Mouse (Mus musculus): ENCODE measurements around the gene Tmem88b.
"Not testable (repeated sequence)": the region's sequence is repeated elsewhere in the genome, so short reads cannot be mapped to it uniquely, and the experiment has no call there.

Gene Tmem88b

DNA sequence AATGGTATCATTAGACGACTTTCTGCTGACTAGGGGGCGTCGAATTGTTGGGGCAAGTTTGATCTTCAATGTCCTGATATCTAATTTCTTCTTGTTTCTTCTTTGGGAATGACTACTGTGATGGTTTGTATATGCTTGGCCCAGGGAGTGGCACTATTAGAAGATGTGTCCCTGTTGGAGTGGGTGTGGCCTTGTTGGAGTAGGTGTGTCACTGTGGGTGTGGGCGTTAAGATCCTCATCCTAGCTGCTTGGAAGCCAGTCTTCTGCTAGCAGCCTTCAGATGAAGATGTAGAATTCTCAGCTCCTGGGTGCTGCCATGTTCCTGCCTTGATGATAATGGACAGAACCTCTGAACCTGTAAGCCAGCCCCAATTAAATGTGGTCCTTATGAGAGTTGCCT, 3.2 kb upstream of the Tmem88b start:
- DNase-seq (ENCODE audit: low read depth, low spot score) = not testable (repeated sequence)

DNA sequence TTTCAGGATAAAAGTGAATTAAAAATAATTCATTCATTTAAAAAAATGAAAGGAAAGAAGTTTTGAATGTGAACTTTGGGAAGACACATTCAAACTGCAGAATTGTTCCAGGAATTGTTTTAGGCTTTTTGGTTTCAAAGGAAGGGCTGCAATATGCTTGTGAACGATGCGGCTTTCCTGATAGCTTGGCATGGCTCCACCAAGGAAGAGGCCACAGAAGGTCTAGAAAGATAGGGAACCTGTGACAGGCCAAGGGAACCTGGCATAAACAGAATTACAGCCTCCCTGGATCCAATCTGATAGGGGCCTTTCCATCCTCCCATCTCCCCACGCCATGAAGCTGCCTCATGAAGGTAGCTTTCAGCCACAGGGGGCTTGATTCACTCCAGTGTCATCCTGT, 2.6 kb upstream of the Tmem88b start:
- no peak for DNase-seq (ENCODE audit: low read depth, low spot score)

DNA sequence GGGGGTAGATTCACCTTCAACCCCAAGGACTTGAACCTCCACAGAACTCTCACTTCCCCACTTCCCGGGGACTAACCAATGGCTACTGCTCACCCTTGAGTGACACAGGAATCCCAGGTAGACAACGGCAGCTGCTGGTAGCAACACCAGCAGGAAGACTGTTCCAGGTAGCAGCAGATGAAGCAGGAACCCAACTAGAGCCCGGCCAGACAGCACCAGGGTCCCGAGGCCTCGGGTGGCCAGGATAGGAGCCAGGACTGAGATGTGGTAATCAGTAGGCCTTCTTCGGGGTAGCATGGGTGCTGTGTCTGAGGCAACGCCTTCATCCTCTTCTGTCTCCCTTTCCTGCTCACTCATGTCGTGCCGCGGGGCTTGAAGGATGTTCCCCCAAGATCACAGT, 428 bp downstream of the Tmem88b start:
- no peak for DNase-seq (ENCODE audit: low read depth, low spot score)

DNA sequence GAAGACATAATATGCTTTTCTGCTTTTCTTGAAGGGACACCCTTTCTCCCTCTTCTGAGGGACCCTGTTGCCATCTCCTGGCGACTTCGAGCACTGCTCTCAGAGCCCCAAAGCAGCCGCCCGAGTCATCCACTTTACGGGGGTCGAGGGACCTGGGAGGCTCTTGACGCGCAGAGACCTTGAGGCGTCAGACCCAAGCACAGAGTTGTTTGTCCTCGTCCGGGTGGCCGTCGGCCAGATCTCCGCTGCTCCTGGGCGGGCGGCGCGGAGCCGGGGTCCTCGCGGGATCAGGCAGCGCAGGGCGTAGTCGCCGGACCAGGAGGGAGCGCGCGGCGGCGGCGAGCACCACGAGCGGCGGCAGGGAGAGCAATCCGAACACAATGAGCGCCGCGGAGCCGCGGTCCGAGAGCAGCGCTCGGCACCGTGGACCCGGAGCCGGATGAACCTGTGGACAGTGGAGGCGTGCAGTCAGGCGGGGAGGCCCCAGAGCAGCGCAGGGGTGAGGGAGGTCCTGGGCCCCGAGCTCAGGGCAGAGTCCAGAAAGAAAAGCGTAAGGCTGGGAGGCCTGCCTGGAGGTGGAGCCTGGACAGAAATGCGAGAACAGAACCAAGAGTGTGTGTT, 1.5 kb downstream of the Tmem88b start:
- peak; percentile 67 for DNase-seq (ENCODE audit: low read depth, low spot score)

DNA sequence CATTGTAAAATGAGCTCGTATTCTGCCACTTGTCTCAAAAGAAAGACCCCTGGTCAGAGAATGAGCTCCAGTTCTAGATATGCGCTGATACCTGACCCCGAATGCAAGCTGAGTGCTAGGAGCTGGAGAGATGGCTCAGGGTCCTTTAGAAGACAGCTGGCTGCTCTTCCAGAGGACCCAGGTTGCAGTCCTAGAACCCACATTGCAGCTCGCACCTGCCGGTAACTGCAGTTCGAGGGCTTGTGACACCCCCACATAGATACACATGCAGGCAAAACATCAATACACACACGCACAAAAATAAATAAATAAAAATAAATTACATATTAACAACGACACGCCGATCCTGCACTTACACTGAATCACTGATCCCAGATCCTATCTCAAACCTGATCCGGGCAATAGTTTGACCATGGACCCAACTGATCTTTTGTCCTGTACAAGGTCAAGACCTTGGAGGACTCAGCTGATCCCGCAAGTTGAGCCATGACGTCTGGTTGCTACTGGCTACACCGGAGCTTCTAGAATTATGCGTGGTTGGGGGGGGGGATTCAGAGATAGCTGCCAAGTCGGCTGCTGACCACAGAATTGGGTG, 2.1 kb downstream of the Tmem88b start:
- no peak for DNase-seq (ENCODE audit: low read depth, low spot score)

DNA sequence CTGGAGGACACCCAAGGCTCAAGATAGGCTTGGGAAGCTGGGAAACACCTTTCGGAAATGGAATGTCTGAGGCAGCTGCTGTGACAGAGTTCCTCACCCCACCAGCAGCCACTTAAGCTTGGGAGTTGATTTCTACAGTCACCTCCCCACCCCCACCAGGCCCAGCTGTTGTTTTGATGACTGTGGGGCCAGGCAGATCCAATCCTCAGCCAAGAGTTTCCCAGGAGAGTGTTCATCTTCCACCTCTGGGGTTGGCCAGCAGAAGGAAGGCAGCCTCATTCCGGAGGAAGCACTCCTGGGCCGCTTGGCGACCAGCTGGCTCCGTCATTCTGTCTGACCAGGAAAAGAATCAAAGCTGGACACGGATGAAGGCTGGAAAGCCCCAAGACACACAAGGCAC, 4.8 kb downstream of the Tmem88b start:
- DNase-seq (ENCODE audit: low read depth, low spot score) = peak; percentile 30

DNA sequence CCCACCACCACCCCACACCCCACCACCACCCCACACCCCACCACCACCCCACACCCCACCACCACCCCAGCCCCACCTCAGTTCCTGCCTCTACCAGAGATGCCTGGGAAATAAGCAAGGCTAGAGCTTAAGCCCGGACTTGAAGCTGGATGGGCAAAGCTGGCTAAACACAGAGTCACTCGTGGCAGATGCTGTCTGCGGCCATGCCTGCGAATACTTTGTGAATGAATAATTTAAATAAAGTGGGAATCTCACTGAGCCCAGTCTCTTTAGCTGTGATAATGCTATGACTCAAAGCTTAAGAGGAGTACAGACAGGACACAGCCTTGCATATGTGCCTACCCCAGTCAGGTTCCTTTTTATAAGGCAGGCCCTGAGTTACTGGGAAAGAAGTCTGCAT, 6.2 kb downstream of the Tmem88b start:
- DNase-seq (ENCODE audit: low read depth, low spot score) = peak; percentile 31

DNA sequence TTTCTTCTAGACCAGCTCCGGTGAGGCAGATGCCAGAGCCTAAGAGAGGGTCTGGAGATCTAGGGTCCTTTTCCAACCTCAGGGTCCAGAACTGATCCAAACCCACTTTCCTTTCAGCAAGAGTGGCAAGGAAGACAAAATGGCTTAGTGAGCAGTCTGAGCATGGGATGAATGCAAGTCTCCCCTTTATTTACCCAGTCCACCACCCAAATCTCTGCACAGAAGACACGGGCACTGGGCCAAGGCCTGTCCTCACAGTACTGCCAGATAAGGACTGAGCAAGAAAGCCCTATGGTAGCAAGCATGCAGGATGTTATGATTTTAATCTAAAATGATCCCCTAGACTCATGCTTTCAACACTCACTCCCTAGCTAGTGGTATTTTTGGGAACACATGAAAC, 7.9 kb downstream of the Tmem88b start:
- DNase-seq (ENCODE audit: low read depth, low spot score) = no peak

DNA sequence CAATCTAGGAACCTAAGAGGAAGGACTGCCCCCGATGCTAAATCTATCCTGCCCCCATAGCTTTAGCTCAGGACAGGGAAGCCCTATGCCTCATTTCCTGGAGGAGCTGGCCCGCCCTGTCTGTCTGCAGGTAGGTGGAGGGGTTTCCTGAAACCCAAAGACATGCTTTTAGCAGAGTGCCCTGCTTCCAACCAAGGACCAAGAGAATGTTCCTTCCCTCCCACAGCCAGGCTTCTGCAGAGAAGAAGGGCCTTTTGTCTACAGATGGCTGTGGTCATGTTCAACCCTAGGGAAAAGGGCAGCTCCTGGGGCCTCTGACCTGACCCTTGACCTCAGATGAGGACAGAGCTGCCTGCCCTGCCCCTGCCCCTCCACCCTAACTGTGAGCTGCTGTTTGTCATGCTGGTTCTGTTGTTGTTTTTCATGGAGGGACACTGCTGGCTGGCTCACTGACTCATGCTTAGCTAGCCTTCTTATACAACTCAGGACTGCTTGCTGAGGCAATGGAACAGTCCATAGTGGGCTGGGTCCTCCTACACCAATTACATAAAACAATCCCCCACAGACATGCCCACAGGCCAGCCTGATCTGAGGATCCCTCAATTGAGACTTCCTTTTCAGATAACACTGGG, 8.9 kb downstream of the Tmem88b start:
- peak; percentile 31 for DNase-seq (ENCODE audit: low read depth, low spot score)

DNA sequence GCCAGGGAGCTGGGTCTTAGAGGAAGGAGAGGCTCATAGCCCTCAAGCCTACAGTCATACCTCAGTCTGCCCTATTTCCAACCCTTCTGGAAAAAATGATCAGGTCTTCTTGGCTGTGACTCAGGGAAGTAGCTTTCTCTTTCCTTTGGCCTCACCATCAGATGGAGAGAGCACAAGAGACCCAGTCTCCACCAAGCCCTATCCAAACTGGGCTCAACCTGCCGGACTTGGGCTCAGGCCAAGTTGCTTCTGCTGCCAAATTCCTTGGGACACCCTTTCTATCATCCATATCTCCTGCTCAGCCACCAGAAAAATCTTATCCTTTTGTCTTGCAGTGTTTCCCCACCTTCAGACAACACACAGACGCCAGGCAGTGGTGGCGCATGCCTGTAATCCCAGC, 9.8 kb downstream of the Tmem88b start:
- DNase-seq (ENCODE audit: low read depth, low spot score) = peak; percentile 42

DNA sequence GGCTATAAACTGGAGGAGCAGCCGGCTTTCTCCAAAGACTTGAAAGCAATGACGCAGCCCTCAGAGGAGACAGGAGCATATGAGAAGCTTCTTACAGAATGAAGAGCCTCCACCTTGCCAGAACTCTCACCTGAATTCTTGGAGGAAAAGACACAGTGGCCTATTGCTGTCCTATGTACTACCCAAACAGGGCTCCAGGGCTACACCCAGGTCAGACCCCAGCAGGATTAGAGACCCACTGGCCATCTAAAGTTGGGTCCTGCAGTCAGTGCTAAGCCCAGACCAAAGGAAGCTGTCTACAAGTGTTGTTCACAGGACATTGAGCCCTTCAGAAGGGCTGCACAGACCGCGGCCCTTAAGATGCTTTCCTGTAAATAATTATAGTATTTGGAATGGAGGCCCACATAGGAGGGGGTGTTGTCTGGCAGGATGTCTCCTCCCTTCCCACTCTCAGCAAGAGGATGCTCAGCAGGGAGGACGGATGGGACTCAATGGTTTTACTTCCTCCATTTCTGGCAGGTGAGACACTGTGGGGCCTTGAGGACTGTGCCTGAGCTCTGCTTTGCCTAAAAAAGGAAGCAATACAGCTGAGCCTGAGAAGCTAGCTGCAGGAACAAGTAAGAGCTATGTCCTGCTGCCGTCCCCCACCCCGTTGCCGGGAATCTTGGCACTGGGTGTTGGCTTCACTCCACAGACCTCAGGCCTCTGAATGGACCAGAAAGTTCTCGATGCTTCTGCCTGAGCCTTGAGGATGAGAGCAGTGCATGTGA, 10.5 kb downstream of the Tmem88b start:
- DNase-seq (ENCODE audit: low read depth, low spot score) = no peak

DNA sequence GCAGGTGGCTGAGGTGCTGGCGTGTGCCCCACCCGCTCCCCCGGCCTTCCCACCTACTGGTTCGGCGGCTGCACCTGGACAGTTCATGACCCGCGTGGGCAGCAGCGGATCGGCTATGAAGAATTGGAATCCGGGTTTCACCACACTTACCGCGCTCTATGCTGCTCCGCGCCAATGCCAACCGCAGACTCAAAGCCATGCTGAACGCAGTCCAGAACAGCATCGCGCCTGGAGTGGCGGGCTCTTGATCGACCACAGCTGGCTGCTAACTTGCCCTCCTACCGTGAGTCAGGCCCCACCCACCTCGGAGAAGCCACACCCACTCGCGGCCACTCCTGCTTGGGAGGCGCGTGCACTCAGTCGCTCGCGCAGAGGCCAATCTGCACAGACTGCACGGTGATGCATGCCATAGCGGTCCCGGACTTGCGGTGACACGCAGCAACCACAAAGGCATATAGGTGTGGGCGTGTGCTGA, 11.4 kb downstream of the Tmem88b start, which contains the start of gene Vwa1:
Gene Vwa1 (minus strand): TSS at position 419 of the 475 bp plus-strand sequence.
- no peak for DNase-seq (ENCODE audit: low read depth, low spot score)

DNA sequence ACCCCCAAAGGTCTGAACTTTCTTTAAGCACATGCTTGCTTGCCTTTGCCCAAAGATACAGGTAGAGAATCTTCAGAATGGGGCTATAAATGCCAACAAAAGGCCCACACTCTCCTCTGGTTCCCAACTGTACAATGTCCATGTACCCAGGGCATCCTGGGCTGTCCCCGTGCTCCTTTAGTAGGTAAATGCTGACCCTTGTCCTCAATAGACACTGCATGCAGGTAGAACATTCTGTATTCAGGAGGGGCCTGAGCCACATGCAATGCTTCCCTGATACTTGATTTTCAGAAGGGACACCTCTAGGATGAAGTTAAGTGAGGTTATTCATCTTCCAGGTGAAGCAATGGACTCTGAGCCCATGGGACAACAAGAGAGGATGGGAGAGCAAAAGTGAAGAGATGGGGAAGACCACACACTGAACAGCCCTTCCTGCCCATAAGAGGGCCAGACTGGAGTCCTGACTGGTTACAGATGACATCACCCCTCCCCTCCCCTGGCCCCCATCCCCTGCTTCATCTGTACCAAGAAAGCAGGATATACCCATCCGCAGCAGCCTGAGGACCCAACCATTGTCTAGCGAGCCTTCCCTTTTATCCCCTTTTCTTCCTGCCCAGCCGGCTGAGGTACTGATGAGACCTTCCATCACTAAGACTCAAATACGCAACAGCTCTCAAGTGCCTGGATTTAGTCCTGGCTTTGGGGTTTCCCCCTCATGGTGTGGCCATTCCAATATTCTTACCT, 12.2 kb downstream of the Tmem88b start:
- no peak for DNase-seq (ENCODE audit: low read depth, low spot score)

DNA sequence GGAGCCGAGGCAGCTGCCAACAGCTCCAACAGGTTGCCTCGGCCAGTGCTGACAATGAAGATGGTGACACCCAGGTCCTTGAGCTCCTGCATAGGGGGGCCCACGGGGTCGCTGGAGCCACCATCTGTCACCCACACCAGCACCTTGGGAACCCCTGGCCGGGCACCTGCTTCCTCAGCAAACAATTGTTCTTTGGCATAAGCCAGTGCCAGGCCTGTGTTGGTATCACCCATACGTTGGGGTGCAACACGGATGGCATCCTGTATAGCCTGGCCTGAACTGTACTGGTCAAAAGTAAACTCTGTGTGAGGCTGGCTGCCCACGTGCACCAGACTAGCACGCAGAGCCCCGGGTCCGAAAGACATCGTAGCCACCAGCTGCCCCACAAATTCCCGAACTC, 12.9 kb downstream of the Tmem88b start:
- no peak for DNase-seq (ENCODE audit: low read depth, low spot score)

DNA sequence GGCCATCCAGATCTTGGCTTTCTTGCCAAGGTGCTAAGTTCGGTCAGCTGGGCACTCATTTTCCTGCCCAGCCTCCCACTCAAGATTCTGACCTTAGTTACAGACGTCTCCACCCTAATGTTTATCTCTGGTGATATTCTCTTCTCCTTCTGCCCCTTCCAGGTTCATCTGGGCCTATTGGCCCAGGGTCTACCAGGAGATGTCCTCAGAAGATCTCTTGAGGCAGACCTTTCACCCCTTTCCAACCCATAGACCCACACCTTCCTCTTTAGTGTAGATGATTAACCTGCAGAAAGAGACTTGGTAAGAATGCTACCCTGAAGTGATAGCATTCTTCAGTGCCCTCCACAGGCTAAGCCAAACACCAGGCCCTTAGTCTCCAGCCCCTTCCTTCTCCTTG, 14.0 kb downstream of the Tmem88b start:
- no peak for DNase-seq (ENCODE audit: low read depth, low spot score)

DNA sequence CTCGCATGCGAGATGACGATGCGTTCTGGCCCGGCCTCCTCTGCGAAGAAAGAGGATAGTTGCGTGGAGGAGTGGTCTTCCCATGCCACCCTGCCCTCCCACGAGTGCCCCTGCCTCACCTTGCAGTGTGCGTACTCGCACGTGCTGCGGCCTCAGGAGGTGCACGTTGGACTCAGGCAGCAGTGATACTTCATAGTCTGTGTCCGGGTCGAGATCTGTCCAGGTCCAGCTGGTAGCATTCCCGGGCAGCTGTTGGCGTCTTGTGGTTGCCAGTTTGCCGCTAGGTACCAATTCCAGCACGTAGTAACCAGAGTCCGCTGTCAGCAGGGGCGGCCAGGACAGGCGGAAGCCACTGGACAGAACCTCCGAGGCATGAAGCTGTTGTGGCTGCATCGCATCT, 15.0 kb downstream of the Tmem88b start:
- no peak for DNase-seq (ENCODE audit: low read depth, low spot score)

DNA sequence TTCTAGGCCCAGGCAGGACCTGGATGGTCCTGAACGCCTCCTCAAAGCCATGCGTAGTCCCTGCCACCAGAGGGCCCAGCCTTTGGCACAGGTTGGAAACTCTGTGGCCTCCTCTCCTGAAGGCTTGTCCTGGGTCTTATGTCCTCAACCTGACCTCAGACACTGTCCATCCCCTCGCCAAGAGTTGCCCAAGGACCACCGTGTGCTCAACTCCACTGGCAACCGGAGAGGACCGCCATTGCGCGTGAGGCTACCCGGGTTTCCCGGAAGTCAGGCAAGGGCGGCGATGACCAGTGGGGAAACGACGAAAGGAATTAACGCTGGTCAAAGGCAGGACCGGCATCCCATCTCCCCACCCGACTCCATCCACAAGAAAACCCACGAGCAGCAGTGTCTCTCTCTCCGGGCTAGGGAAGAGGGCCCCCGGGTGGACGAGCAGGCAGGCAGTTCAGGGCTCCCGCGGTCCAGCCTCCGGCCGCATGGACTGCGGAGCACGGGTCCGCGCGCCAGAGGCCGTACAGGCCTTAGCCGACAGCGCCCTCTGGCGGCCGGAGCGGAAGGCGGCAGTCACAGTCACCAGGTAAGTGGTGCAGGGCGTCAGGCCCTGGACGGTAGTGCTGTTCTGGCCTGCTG, 15.7 kb downstream of the Tmem88b start:
- DNase-seq (ENCODE audit: low read depth, low spot score) = peak; percentile 87

DNA sequence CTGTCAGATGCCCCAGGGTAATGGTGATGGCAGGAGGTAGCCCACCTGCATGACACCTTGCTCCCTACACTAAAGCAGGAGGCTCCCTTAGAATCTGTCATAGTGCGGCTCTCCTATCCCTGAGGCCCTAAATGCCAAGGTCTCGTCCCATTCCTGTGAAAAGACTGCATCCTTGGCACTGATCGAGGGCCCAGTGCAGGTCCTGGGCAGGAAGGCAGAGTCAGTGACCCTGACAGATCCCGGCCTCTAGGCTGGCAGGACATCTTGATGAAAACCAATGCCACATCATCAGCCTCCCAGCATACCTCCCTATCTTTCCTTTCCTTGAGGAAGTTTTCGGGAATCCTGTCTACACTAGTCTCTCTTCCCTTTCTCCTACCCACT, 16.2 kb downstream of the Tmem88b start:
- no peak for DNase-seq (ENCODE audit: low read depth, low spot score)

DNA sequence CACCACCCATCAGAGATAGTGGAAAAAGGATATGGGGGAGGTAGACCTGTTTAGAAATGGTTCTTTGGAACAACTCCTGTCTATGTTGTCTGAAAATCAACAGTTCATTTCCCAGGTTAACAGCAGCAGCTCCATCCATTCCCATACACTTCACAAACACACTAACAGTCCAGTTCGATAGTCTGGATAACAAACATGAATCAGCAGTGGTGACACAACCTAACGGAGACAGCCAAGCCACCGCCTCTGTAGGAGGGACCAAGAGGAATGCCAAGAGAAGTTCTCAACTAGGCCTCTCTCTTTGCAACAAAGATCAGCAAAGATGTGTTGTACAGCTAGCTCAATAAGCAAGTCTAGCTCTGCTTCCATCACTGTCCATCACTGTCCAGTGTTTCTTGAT, 23.3 kb downstream of the Tmem88b start:
- peak; percentile 24 for DNase-seq (ENCODE audit: low read depth, low spot score)

DNA sequence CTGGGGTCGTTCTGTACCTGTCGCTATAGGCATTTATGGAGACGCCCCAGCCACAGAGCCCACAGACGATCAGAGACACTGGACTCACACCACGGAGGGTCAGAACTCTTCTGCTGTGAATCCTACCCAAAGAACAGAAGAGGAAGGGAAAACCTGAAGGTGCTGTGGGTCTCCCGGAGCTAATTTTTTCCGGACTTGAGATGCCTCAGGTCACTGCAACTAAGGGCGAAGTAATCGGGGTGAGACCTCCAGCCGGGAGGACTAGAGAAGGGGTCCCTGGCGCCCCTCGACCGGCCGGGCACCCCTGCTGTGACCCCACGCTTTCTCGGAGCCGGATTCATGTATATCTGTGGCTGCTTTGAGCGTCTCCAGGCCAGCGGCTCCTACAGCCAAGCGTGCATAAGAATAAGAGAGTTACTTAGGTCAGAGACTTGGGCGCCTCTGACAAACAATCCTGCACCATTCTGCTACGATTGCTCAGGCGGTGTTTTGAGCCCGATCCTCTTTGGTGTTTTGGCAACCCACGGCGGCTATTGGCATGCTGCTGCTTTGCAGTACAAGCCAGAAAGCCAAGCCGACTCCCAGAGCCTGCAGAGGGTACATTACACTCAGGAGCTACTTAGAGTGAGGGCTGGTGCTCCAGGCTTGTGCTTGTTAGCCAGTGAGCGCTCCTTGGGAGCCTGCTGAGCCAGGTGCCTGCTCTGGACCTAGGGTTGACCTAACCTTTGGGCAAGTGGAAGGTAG, 24.1 kb downstream of the Tmem88b start:
- peak; percentile 32 for DNase-seq (ENCODE audit: low read depth, low spot score)
